Mouse (Mus musculus) forebrain, embryonic 14.5 days (tissue): Measurements from ENCODE around the gene Brms1l. TPM values are rescaled to one million over a fixed set of nuclear protein-coding genes. Genes with fewer than 3 reads are reported as not detected.
A peak's percentile ranks its signal among the peaks of the same experiment; 100 is the strongest.

Experiments
- ATAC-seq: fragments of 200-750 bp; cut with Nextera tagmentation; 2 replicates; pipeline ENCODE4 v1.8.0; 2017; ENCODE audit warnings: mild to moderate bottlenecking, moderate library complexity
- DNase-seq: peaks from one replicate; pipeline ENCODE4 v3.0.0-alpha.2; 2015; ENCODE audit warnings: low spot score
- H3K27ac ChIP-seq: fragments of 300-500 bp; sonication (generic); 2 replicates; pipeline ENCODE4 v1.5.1; 2014; ENCODE audit warnings: low read depth, mild to moderate bottlenecking, control low read depth, low read length, moderate library complexity
- H3K27me3 ChIP-seq: fragments of 300-500 bp; sonication (generic); replicated peaks from 2 replicates; pipeline ENCODE4 v1.6.1; 2014; ENCODE audit warnings: low read length, control low read depth, mixed read lengths; ENCODE audit not compliant: control insufficient read depth, insufficient read depth
- H3K36me3 ChIP-seq: fragments of 300-500 bp; sonication (generic); 2 replicates; pipeline ENCODE4 v1.6.1; 2014; ENCODE audit warnings: low read length, control low read depth; ENCODE audit not compliant: control insufficient read depth, insufficient read depth
- H3K4me1 ChIP-seq: fragments of 300-500 bp; sonication (generic); 2 replicates; pipeline ENCODE4 v1.6.1; 2014; ENCODE audit warnings: antibody characterized with exemption, low read length, control low read depth; ENCODE audit not compliant: control insufficient read depth, insufficient read depth
- H3K4me2 ChIP-seq: fragments of 300-500 bp; sonication (generic); 2 replicates; pipeline ENCODE4 v1.6.1; 2014; ENCODE audit warnings: mild to moderate bottlenecking, control low read depth, low read length
- H3K4me3 ChIP-seq: fragments of 300-500 bp; sonication (generic); 2 replicates; pipeline ENCODE4 v1.5.1; 2014; ENCODE audit warnings: low read depth, low read length, control low read depth
- H3K9ac ChIP-seq: fragments of 300-500 bp; sonication (generic); 2 replicates; pipeline ENCODE4 v1.6.1; 2014; ENCODE audit warnings: mild to moderate bottlenecking, low read length, control low read depth, moderate library complexity
- H3K9me3 ChIP-seq: fragments of 300-500 bp; sonication (generic); replicated peaks from 2 replicates; pipeline ENCODE4 v1.6.1; 2016; ENCODE audit warnings: low read length, control low read depth, mixed read lengths; ENCODE audit not compliant: control insufficient read depth
- WGBS: fragments of 180-500 bp; shearing (Covaris S2); extraction: QIAGEN DNeasy Blood & Tissue Kit; methylation state at CpG from one replicate; pipeline ENCODE4 v1.1.7; 2014; 5-methylcytosine and 5-hydroxymethylcytosine counted together
- polyA plus RNA-seq: library from polyadenylated mRNA; unstranded; fragments of >200 nt; fragmentation: Nextera tagmentation; extraction: Ambion mirVana; gene quantifications from 2 replicates; pipeline ENCODE4 v1.2.1, GENCODE M21; 2014

Gene Brms1l
- polyA plus RNA-seq, 1 experiment from 2014 or later = 45.1 TPM

DNA sequence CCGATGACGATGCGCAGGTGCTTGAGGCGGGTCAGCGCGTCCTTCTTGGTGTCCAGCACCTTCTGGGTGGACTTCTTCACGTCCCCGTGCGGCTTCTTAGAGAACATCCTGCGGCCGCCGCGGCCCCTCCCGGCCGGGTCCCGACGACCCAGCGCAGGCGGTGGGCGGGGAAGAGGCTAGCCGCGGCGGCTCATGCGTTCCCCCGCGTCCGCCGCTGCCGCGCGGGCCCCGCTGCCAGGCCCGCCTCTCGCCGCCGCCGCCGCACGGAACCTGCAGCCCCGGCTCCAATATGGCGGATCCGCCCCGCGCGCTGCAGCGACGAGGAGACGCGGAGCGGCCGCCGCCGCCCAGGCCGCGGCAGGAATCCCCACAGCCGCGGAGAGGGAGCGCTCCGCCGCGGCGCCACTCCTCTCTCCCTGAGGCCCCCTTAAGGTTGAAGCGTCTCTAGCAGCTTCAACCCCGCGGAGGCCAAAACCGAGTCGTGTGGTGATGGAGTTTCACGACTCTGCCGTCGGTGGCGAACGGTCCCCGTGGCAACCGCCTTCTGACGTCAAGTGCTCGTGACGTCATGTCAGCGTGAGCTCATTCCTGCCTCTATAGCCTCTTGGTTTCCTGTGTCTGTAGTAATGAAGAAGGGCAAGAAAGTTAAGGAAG, 15.3 kb upstream of the Brms1l start, which contains the start of gene Ralgapa1:
TSS of gene Ralgapa1 (minus strand) at position 507 of the 654 bp plus-strand sequence.
- H3K4me2 ChIP-seq = peak within 1 kb of the TSS; percentile 73
- DNase-seq (peak; percentile 97), ATAC-seq (peak; percentile 96)
- no peaks in the 10 kb centered on the region for H3K9me3 ChIP-seq
- H3K4me1 ChIP-seq = peaks cover 8% of the 10 kb centered on the region
- H3K27me3 ChIP-seq = no peaks in the 10 kb centered on the region
- under 1% methylated on average over 69 of the region's 78 CpGs for WGBS
- peak within 1 kb of the TSS; percentile 95 for H3K27ac ChIP-seq
- H3K4me3 ChIP-seq = peak within 1 kb of the TSS; percentile 87
- H3K36me3 ChIP-seq = no peaks in the 10 kb centered on the region
- peak within 1 kb of the TSS; percentile 91 for H3K9ac ChIP-seq

DNA sequence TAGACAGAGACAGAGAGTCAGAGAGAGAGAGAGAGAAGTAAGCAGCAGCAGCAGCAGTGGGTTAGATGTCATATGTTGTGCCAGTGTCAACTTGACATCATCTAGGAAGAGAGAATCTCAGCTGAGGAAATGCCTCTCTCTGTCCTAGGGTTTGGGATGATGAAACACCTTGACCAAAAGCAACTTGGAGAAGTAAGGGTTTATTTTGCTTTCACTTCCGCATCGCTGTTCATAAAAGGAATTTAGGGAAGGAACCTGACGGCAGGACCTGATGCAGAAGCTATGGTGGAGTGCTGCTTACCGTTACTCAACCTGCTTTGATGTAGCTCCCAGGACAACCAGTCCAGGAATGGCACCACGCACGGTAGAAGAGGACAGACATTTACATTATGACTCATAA, 12.1 kb upstream of the Brms1l start:
- Histone ChIP-seq H3K9ac (no peak overlapping the region), H3K36me3 (no peaks in the 10 kb centered on the region), H3K4me2 (no peak overlapping the region), H3K4me1 (peaks cover 5% of the 10 kb centered on the region), H3K27me3 (no peaks in the 10 kb centered on the region), H3K9me3 (no peaks in the 10 kb centered on the region), H3K27ac (no peak overlapping the region), H3K4me3 (no peak overlapping the region)
- WGBS = 90% methylated on average over 6 of the region's 6 CpGs
- ATAC-seq = no peak
- no peak for DNase-seq

GRCm38 (mm10) chr12:55825537-55825936, 10.6 kb upstream of the Brms1l start:
- ATAC-seq (no peak), DNase-seq (no peak)
- WGBS = 88% methylated on average over 2 of the region's 2 CpGs
- Histone ChIP-seq H3K4me1 (no peaks in the 10 kb centered on the region), H3K9me3 (no peaks in the 10 kb centered on the region), H3K27ac (no peak overlapping the region), H3K27me3 (no peaks in the 10 kb centered on the region), H3K4me3 (no peak overlapping the region), H3K9ac (no peak overlapping the region), H3K4me2 (no peak overlapping the region), H3K36me3 (no peaks in the 10 kb centered on the region)

DNA sequence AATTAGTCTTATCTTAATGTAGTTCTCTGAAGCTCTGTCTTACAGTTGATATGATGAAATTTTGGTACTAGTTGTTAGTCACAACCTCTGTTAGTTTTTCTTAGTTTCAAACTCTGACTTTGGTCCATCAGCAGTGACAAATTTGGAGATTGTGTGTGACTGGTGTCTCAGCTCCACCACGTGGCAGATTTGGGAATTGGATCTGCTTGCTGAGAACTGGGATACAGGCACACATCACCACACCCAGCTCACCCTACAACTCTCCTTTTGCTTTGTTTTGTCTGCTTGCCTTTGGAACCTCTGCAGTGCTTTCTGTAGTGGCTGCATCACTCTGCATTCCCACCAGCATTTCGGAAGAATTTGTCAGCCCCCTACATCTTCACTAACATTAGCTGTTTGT, 5.0 kb upstream of the Brms1l start:
- no peak for ATAC-seq
- 16% methylated on average over 2 of the region's 2 CpGs for WGBS
- H3K27me3 ChIP-seq = no peaks in the 10 kb centered on the region

GRCm38 (mm10) chr12:55832961-55833360, 3.2 kb upstream of the Brms1l start:
- no peak overlapping the region for H3K27ac ChIP-seq
- H3K9me3 ChIP-seq = no peaks in the 10 kb centered on the region
- H3K4me2 ChIP-seq = no peak overlapping the region
- DNase-seq (no peak), ATAC-seq (no peak)
- H3K27me3 ChIP-seq = no peaks in the 10 kb centered on the region
- H3K4me1 ChIP-seq = peaks cover 5% of the 10 kb centered on the region
- no peak overlapping the region for H3K9ac ChIP-seq
- no peak overlapping the region for H3K4me3 ChIP-seq
- H3K36me3 ChIP-seq = no peaks in the 10 kb centered on the region

More for the DNA sequence above, 5.0 kb upstream of the Brms1l start:
- H3K4me3 ChIP-seq = no peak overlapping the region
- no peak overlapping the region for H3K27ac ChIP-seq
- no peaks in the 10 kb centered on the region for H3K4me1 ChIP-seq
- H3K36me3 ChIP-seq = no peaks in the 10 kb centered on the region
- DNase-seq = peak; percentile 74
- no peak overlapping the region for H3K9ac ChIP-seq
- no peaks in the 10 kb centered on the region for H3K9me3 ChIP-seq
- no peak overlapping the region for H3K4me2 ChIP-seq

- H3K4me3 ChIP-seq = no peak overlapping the region
- H3K27me3 ChIP-seq = no peaks in the 10 kb centered on the region
- H3K9ac ChIP-seq = no peak overlapping the region
- no peak overlapping the region for H3K4me2 ChIP-seq
- DNase-seq (no peak), ATAC-seq (no peak)
- 70% methylated on average over 9 of the region's 9 CpGs for WGBS
- H3K27ac ChIP-seq = no peak overlapping the region
- peaks cover 7% of the 10 kb centered on the region for H3K4me1 ChIP-seq
- H3K9me3 ChIP-seq = no peaks in the 10 kb centered on the region
- no peaks in the 10 kb centered on the region for H3K36me3 ChIP-seq
These were observed 2.1 kb upstream of the Brms1l start for GRCm38 (mm10) chr12:55833906-55834625.

DNA sequence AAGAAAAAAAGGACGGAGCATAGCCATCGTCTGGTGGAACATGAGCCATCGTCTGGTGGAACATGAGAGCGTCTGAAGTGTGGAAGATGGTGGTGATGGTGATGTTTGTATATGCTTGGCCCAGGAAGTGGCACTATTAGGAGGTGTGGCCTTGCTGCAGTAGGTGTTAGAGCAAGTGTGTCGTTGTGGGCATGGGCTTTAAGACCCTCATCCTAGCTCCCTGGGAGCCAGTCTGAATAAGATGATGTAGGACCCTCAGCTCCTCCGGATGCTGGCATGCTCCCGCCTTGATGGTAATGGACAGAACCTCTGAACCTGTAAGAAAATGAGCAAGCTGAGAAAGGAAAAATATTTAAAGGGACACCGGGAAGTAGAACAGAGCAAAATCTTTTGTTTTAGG, 1.2 kb upstream of the Brms1l start:
- H3K9ac ChIP-seq = no peak overlapping the region
- DNase-seq (no peak), ATAC-seq (no peak)
- H3K27ac ChIP-seq = no peak overlapping the region
- no peak overlapping the region for H3K4me2 ChIP-seq
- WGBS = 87% methylated on average over 8 of the region's 8 CpGs
- H3K9me3 ChIP-seq = no peaks in the 10 kb centered on the region
- no peaks in the 10 kb centered on the region for H3K27me3 ChIP-seq
- H3K36me3 ChIP-seq = no peaks in the 10 kb centered on the region
- H3K4me3 ChIP-seq = no peak overlapping the region
- peaks cover 7% of the 10 kb centered on the region for H3K4me1 ChIP-seq

DNA sequence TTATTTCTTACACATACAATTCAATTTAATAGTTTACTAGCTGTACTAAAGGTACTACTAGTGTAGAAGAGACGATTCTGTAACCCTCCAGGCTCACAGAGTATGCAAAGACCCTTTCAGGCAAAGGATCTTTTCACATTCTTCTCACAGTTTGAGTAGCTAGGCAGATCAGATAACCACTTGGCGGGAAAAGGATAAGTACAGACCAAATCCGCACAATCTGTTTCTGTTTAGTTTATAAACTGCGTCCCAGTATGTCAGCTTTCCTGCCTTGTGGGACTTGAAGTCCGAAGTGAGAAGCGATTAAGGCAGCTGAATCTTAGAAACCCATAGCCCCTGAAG, 296 bp upstream of the Brms1l start:
- WGBS = under 1% methylated on average over 6 of the region's 6 CpGs
- Histone ChIP-seq H3K36me3 (no peaks in the 10 kb centered on the region), H3K4me1 (peaks cover 7% of the 10 kb centered on the region), H3K4me2 (peak overlapping the region; percentile 46), H3K4me3 (peak overlapping the region; percentile 78), H3K9ac (peak overlapping the region; percentile 41; the same call in 1 of the 2 replicates), H3K9me3 (no peaks in the 10 kb centered on the region), H3K27me3 (no peaks in the 10 kb centered on the region), H3K27ac (no peak overlapping the region)
- no peak for ATAC-seq
- no peak for DNase-seq

GRCm38 (mm10) chr12:55837495-55837894, 1.4 kb downstream of the Brms1l start:
- 75% methylated on average over 3 of the region's 3 CpGs for WGBS
- H3K4me3 ChIP-seq = no peak overlapping the region

More at GRCm38 (mm10) chr12:55837495-55837894, 1.4 kb downstream of the Brms1l start:
- no peak for DNase-seq
- no peak overlapping the region for H3K27ac ChIP-seq
- H3K9ac ChIP-seq = no peak overlapping the region
- H3K4me2 ChIP-seq = peak overlapping the region; percentile 78
- H3K27me3 ChIP-seq = no peaks in the 10 kb centered on the region
- ATAC-seq = no peak
- peaks cover 12% of the 10 kb centered on the region for H3K36me3 ChIP-seq
- H3K9me3 ChIP-seq = no peaks in the 10 kb centered on the region
- H3K4me1 ChIP-seq = peaks cover 7% of the 10 kb centered on the region
